Mouse (Mus musculus): ENCODE measurements around the gene Tmem98. TPM values are rescaled to one million over a fixed set of nuclear protein-coding genes. Genes with fewer than 3 reads are reported as not detected.

Gene Tmem98
- total RNA-seq, 2 experiments from 2014 or later = 0.87 to 1.3 TPM

- intact Hi-C loops (cut with DNase I) = no loop called here
- TF ChIP-seq CTCF (IDR thresholded peaks at IDR 0.05) = no peak
- DNase-seq = no peak
- H3K4me3 ChIP-seq = peak overlapping the region; percentile 78
- no peak overlapping the region for H3K27ac ChIP-seq
These were observed 31.8 kb upstream of the Tmem98 start for GRCm38 (mm10) chr11:80778157-80778556.

GRCm38 (mm10) chr11:80778916-80779526, 31.0 kb upstream of the Tmem98 start:
- no peak for DNase-seq
- intact Hi-C loops (cut with DNase I) = no loop called here
- peak overlapping the region; percentile 78 for H3K4me3 ChIP-seq
- no peak for TF ChIP-seq CTCF (IDR thresholded peaks at IDR 0.05)
- H3K27ac ChIP-seq = peak overlapping the region; percentile 88

DNA sequence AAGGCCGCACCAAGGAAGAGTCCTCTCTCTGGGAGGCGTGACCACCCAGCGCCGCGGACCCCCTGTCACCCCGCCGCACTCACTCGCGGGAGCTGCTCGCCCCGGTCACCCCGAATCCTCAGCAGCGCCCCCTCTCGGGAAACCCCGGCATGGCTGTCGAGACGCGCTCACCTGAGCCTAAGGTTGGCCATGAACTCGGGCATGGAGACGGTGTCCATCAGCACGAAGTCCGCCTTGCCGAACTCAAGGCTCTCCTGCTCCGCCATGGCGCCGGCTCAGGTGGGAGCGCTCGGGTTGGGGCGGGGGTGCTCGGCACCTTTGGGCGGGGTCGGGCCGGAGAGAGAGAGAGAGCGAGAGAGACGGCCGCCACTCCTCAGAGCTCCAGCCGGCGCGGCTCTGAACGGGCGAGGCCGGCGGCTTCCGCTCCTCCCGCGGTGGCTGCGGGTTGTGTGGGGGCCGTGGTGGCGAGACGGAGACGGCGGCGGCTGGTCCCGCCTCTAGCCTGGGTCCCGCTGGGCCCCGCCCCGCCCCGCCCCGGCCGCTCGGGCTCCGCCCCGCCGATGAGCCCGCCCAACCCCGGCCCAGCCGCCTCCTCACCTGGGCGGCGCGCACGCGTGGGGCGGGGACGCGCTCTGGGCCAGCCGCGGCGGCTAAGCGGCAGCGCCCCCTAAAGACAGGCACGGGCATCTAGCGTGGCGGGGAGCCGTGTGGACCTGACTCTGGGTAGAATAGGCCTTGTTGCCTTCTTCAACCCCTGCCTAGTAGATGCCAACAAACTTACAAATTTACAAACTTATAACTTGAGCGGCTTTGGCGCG, 30.2 kb upstream of the Tmem98 start, which contains the start of gene Myo1d:
Gene Myo1d (minus strand): TSS at position 499 of the 818 bp plus-strand sequence.
- peak within 1 kb of the TSS; percentile 88 for H3K27ac ChIP-seq
- DNase-seq = peak; percentile 93
- intact Hi-C loops (cut with DNase I) = loop anchor here (1.0 to 5.0 kb wide), 2 partner anchors 38 to 83 kb away; no protein-coding TSS in a partner anchor
- peak within 1 kb of the TSS; percentile 78 for H3K4me3 ChIP-seq
- peak; percentile 85 for TF ChIP-seq CTCF (IDR thresholded peaks at IDR 0.05)

DNA sequence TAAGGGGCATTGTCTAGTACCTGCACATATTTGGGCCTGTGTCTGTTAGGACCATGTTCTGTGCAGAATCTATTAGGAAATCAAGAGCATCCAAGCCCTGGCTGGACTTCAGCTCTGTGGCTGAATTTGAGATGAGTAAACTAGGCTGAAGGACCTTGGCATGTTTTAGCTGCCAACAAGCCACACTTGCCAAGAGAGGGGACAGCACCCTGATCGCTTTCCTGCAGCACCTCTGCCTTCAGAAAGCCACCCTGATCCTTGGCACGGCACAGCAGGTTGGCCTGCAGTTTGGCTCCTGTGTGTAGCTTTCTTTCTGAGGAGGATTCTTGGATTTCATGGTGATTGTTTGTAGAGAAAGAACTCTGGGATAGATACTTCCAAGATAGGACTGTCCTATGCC, 28.4 kb upstream of the Tmem98 start:
- DNase-seq = peak; percentile 28
- intact Hi-C loops (cut with DNase I) = loop anchor here (5.0 kb wide), 1 partner anchor 36 kb away; no protein-coding TSS in a partner anchor
- no peak for TF ChIP-seq CTCF (IDR thresholded peaks at IDR 0.05)
- H3K27ac ChIP-seq = no peak overlapping the region
- H3K4me3 ChIP-seq = no peak overlapping the region

- DNase-seq = no peak
- Histone ChIP-seq H3K27ac (no peak overlapping the region), H3K4me3 (no peak overlapping the region)
- intact Hi-C loops (cut with DNase I) = loop anchor here (5.0 kb wide), 1 partner anchor 34 kb away; no protein-coding TSS in a partner anchor
- no peak for TF ChIP-seq CTCF (IDR thresholded peaks at IDR 0.05)
These were observed 26.5 kb upstream of the Tmem98 start for GRCm38 (mm10) chr11:80783460-80783859.

- intact Hi-C loops (cut with DNase I) = loop anchor here (5.0 kb wide), 1 partner anchor 33 kb away; no protein-coding TSS in a partner anchor
- no peak for DNase-seq
- Histone ChIP-seq H3K27ac (no peak overlapping the region), H3K4me3 (no peak overlapping the region)
- TF ChIP-seq CTCF (IDR thresholded peaks at IDR 0.05) = no peak
These were observed 25.7 kb upstream of the Tmem98 start for GRCm38 (mm10) chr11:80784294-80784743.

GRCm38 (mm10) chr11:80785672-80786071, 24.3 kb upstream of the Tmem98 start:
- intact Hi-C loops (cut with DNase I) = no loop called here
- no peak for TF ChIP-seq CTCF (IDR thresholded peaks at IDR 0.05)
- no peak overlapping the region for H3K4me3 ChIP-seq
- no peak for DNase-seq
- no peak overlapping the region for H3K27ac ChIP-seq

DNA sequence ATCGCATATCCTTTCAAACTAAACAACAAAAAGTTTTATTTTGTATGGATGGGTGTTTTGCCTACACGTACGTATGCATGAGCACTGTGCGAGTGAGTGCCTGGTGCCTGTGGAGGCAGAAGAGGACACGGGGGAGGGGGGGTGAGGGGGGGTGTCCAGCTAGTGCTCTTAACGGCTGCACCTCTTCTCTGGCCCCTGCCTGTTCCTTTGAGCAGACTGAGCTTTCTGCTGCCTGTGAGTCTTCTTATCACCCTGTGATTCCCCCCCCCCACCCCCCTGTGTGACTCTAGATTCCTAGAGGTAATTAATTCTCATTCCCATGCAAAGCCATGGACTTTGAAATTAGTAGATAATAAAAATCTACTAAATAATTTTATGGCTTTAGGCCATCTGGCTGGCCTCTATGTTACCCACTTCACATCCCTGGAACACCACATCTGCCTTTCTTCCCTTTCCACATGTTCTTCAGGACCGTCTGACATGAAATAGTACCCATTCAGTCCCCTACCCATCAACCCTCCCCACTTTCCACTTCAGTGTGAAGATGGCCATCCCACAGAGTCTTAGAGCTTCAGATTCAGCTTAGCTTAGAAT, 20.2 kb upstream of the Tmem98 start:
- Histone ChIP-seq H3K4me3 (no peak overlapping the region), H3K27ac (no peak overlapping the region)
- TF ChIP-seq CTCF (IDR thresholded peaks at IDR 0.05) = no peak
- intact Hi-C loops (cut with DNase I) = no loop called here
- DNase-seq = no peak

DNA sequence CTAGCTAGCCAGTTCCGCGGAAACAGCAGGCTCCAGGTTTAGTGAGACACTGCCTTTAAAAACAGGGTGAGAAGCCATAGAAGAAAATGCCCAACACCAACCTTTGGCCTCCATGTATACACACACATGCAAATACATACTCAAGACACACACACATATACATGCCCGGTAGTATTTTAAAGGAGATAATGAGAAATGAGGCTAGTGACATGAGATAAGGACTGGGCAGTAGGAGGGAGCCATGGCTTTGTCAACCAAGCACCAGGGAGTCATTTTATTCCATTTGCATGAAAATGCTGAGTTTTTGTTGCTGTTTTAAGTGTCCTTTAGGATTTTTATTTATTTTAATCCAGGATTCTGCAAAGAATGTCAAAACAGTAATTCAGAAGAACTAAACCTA, 19.6 kb upstream of the Tmem98 start:
- no peak overlapping the region for H3K27ac ChIP-seq
- no peak for DNase-seq
- no peak overlapping the region for H3K4me3 ChIP-seq
- intact Hi-C loops (cut with DNase I) = no loop called here
- TF ChIP-seq CTCF (IDR thresholded peaks at IDR 0.05) = no peak

DNA sequence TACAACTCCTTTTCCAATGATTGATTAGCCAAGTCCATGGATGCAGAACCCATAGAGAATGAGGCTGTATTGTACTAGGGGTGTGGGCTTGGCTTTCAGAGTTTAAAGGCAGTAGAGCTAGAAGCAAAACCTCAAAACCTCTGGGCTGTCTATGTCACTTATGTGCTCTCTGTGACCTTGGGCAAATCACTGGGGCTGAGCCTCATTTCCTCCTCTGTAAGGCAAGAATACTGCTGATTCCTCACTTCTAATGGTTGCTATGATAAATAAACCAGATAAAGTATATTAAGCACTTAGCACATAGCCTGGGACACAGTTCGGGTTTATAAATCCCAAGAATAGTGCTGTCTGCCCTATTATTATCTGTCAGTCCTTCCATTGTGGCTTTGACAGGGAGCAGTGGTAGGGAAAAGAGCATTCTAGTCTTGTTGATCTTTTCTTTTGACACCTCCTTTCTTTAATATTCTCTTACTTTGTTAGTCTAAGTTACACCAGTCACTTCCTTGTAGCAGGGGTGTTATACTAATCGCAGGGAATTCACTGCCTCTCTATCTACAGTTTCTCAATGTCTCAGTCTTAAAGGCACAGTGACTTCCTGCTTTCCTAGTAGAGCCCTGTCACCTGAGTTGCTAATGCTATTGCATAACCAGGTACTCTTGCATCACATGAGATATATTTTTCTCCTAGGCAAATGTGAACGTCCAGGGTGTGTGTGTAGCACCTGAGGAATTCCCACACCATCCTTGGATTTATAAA, 18.1 kb upstream of the Tmem98 start:
- no peak for DNase-seq
- H3K27ac ChIP-seq = no peak overlapping the region
- no peak for TF ChIP-seq CTCF (IDR thresholded peaks at IDR 0.05)
- H3K4me3 ChIP-seq = no peak overlapping the region
- intact Hi-C loops (cut with DNase I) = no loop called here

DNA sequence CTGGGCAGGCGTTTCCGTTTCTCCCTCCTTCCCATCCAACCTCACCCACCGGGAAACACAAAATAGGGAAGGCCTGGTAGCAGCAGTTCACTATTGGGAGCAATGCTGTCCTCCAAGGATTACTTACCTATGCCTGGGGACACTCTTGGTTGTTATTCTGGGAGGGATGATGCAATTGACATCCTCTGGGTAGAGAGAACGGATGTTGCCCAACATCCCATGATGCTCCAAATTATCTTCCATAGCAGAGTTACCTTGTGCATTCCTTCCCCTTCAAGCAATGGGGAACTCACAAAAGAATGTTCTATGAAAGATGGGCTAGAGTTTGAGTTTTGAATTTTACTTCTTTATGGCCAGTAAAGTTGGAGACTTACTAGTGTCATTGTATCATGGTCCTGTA, 16.6 kb upstream of the Tmem98 start:
- Histone ChIP-seq H3K27ac (no peak overlapping the region), H3K4me3 (no peak overlapping the region)
- no peak for DNase-seq
- intact Hi-C loops (cut with DNase I) = no loop called here
- no peak for TF ChIP-seq CTCF (IDR thresholded peaks at IDR 0.05)

GRCm38 (mm10) chr11:80794290-80794689, 15.7 kb upstream of the Tmem98 start:
- intact Hi-C loops (cut with DNase I) = no loop called here
- DNase-seq = no peak
- no peak overlapping the region for H3K27ac ChIP-seq
- H3K4me3 ChIP-seq = no peak overlapping the region
- no peak for TF ChIP-seq CTCF (IDR thresholded peaks at IDR 0.05)
